Mouse (Mus musculus) liver, adult 2 months (tissue): ENCODE data around the gene Psd4.

ENCODE experiments used
- CTCF ChIP-seq: fragments of 200-500 bp; IDR thresholded peaks from 2 replicates; pipeline ENCODE4 v1.5.1; 2011; ENCODE audit warnings: low read depth, low read length, control low read depth
- POLR2A ChIP-seq: fragments of 200-500 bp; IDR thresholded peaks from 2 replicates; pipeline ENCODE4 v1.6.1; 2011; ENCODE audit warnings: low read length, control low read depth; ENCODE audit not compliant: insufficient read depth; ENCODE audit errors: extremely low read depth

DNA sequence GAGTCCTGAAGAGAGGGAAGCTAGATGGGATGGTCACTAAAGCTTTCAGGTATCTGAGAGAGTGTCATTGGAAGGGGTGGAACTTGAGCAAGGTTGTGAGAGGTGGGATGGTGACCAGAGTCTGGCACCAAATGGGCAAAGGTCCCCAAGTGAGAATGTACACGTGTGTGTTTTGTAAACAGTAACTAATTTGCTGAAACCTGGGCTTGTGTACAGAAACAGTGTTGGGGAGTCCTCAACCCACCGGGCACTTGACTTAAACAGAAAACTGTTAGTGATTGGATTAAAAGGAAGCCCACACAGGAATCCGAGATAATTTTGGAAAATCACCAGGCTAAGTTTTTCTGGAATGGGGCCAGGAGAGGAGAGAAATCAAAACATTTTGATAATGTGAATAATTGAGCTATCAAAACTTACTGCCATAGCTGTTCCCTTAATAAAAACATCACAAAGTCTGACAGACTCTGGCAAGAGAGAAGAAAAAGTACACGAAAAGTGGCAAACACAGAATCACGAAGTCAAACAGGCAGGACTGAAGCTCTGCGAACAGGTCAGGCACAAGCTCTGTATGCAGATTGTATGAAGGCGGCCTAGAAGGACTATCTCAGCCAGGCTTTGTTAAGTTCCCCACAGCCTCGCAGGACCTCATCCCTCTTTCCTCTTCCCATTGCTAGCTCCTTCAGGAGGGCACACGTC lies 92.9 kb downstream of the Psd4 start:
- TF ChIP-seq CTCF (no peak), POLR2A (no peak)
